Mouse (Mus musculus): ENCODE results near the gene Rere. TPM values are rescaled to one million over a fixed set of nuclear protein-coding genes. Genes with fewer than 3 reads are reported as not detected.

Rere gene
- polyA plus RNA-seq, 1 experiment from 2014 or later: 8.3 TPM

DNA sequence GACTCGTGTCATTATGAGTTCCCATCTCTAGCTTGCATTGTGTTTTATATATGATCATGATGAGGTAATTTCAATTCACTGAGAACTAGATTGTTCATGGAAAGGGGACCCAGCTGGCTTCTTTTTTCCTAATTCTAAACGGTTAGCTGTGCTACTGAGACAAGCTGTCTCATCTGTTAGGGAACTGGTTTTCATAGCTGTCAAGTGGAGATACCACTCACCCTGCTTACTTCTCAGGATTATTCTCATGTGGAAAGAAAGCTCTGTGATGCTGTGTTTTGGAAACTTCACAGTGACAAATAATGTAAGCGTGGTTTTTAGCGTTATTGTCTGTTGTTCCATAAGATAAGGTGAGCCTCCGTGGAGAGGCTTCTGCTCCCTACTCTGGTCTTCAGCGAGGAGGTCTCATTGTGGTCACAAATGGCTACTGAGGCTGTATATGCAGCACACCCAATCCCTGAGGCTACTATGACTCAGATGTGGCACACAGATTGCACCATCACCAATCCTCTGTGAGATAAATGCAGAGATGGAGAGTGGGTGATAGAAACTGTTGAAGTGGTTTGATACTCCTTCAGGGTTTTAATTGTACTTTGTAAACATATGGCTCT is 168.7 kb downstream of the Rere start:
- DNase-seq (ENCODE audit: low spot score): no peak
- H3K4me3 ChIP-seq (ENCODE audit: low read depth, low read length): no peak overlapping the region
- H3K9me3 ChIP-seq (ENCODE audit: control insufficient read depth, low read length): no peaks in the 10 kb centered on the region
- 61% methylated on average over 6 of the region's 6 CpGs for WGBS
- no peak for ATAC-seq (ENCODE audit: low FRiP score, low TSS enrichment)
- no peaks in the 10 kb centered on the region for H3K27me3 ChIP-seq (ENCODE audit: control insufficient read depth, insufficient read depth, low read length)
- H3K36me3 ChIP-seq (ENCODE audit: control insufficient read depth, insufficient read depth, low read length): no peaks in the 10 kb centered on the region
- no peak overlapping the region for H3K27ac ChIP-seq (replicated peaks)
- no peak overlapping the region for H3K9ac ChIP-seq (ENCODE audit: low read length)
- TF ChIP-seq CTCF (IDR thresholded peaks at IDR 0.05; ENCODE audit: low read depth): no peak
- no peak for TF ChIP-seq EP300 (optimal IDR thresholded peaks at IDR 0.05)
- no peaks in the 10 kb centered on the region; the same call in 1 of the 2 replicates for H3K4me1 ChIP-seq (replicated peaks; ENCODE audit: control insufficient read depth, insufficient read depth)
- no peak overlapping the region for H3K4me2 ChIP-seq (replicated peaks; ENCODE audit: low read depth)

DNA sequence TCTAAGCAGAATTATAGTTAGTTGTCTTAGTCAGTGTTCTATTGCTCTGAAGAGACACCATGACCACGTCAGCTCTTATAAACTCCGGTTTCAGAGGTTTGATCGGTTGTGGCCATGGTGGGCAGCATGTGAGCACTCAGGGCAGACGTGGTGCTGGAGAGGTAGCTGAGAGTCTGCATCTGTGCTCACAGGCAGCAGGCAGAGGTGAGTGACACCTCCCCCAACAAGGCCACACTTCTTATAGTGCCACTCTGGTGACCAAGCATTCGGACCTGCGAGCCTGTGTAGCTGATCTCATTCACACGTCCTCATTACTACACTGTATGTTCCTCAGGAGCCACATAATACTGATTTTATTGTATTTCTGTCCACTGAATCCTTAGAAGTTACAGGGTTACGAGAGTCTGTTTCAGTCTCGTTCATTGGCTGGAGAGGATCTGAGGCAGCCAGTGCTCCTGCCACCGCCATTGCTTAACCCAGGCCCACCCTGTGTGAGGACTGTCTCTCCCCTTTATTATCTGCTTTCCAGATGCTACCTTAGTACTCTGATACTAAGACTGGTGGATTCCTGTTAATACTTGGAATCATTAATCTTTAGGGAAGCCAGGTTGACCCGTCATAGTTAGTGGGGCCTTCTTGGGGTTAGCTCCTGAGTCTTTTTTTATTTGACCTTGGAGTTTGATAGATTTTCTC is 170.9 kb downstream of the Rere start:
- ATAC-seq (ENCODE audit: low FRiP score, low TSS enrichment) (no peak), DNase-seq (ENCODE audit: low spot score) (no peak)
- Histone ChIP-seq H3K36me3 (ENCODE audit: control insufficient read depth, insufficient read depth, low read length) (no peaks in the 10 kb centered on the region), H3K27ac (replicated peaks) (no peak overlapping the region), H3K4me1 (replicated peaks; ENCODE audit: control insufficient read depth, insufficient read depth) (no peaks in the 10 kb centered on the region), H3K4me2 (replicated peaks; ENCODE audit: low read depth) (no peak overlapping the region), H3K9me3 (ENCODE audit: control insufficient read depth, low read length) (no peaks in the 10 kb centered on the region), H3K4me3 (ENCODE audit: low read depth, low read length) (no peak overlapping the region), H3K9ac (ENCODE audit: low read length) (no peak overlapping the region), H3K27me3 (ENCODE audit: control insufficient read depth, insufficient read depth, low read length) (no peaks in the 10 kb centered on the region)
- TF ChIP-seq EP300 (optimal IDR thresholded peaks at IDR 0.05) (no peak), CTCF (IDR thresholded peaks at IDR 0.05; ENCODE audit: low read depth) (no peak)
- 78% methylated on average over 11 of the region's 11 CpGs for WGBS

DNA sequence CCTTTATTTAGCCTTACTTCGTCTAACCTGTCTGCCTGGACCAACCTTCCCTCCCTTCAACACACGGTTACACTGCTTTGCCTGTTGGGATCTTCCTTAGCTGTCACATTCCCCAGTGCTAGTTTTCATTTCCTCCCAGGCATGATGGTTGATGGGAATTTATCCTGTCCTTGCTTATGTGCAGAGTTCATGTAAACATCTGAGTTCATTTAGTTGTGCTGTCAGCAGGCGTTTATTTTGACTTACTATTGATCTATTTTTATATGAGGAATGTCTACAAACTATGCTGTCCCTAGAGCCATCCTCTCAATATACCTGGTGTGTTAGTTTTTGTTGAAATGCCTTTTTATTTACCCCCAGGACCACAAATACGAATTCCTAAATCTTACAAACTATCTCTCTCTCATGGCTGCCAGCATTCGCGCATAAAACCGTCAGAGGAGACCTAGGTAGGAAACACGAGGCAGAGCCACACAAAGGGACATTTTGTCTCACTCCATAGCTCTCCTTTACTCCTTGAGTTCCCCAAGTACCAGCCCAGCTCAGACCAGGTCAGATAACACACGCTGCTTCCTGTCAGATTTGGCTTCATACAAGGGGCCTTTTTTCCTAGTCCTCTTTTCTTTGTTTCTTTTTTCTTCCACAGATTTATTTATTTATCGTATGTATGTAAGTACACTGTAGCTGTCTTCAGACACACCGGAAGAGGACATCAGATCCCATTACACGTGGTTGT is 173.3 kb downstream of the Rere start:
- Histone ChIP-seq H3K4me2 (replicated peaks; ENCODE audit: low read depth) (no peak overlapping the region), H3K27ac (replicated peaks) (no peak overlapping the region), H3K27me3 (ENCODE audit: control insufficient read depth, insufficient read depth, low read length) (no peaks in the 10 kb centered on the region), H3K4me3 (ENCODE audit: low read depth, low read length) (no peak overlapping the region), H3K4me1 (replicated peaks; ENCODE audit: control insufficient read depth, insufficient read depth) (no peaks in the 10 kb centered on the region), H3K36me3 (ENCODE audit: control insufficient read depth, insufficient read depth, low read length) (no peaks in the 10 kb centered on the region), H3K9me3 (ENCODE audit: control insufficient read depth, low read length) (no peaks in the 10 kb centered on the region), H3K9ac (ENCODE audit: low read length) (no peak overlapping the region)
- 57% methylated on average over 12 of the region's 12 CpGs for WGBS
- ATAC-seq (ENCODE audit: low FRiP score, low TSS enrichment): no peak
- DNase-seq (ENCODE audit: low spot score): no peak
- no peak for TF ChIP-seq CTCF (IDR thresholded peaks at IDR 0.05; ENCODE audit: low read depth)
- no peak for TF ChIP-seq EP300 (optimal IDR thresholded peaks at IDR 0.05)

GRCm38 (mm10) chr4:150455750-150456149 is 174.3 kb downstream of the Rere start:
- TF ChIP-seq CTCF (IDR thresholded peaks at IDR 0.05; ENCODE audit: low read depth): peak; percentile 31; the same call in 1 of the 2 replicates
- TF ChIP-seq EP300 (optimal IDR thresholded peaks at IDR 0.05): no peak
- Histone ChIP-seq H3K9me3 (ENCODE audit: control insufficient read depth, low read length) (no peaks in the 10 kb centered on the region), H3K36me3 (ENCODE audit: control insufficient read depth, insufficient read depth, low read length) (no peaks in the 10 kb centered on the region), H3K9ac (ENCODE audit: low read length) (no peak overlapping the region), H3K27ac (replicated peaks) (no peak overlapping the region), H3K4me2 (replicated peaks; ENCODE audit: low read depth) (no peak overlapping the region), H3K4me1 (replicated peaks; ENCODE audit: control insufficient read depth, insufficient read depth) (no peaks in the 10 kb centered on the region), H3K4me3 (ENCODE audit: low read depth, low read length) (no peak overlapping the region), H3K27me3 (ENCODE audit: control insufficient read depth, insufficient read depth, low read length) (no peaks in the 10 kb centered on the region)
- no peak for DNase-seq (ENCODE audit: low spot score)
- 79% methylated on average over 1 of the region's 1 CpGs for WGBS
- no peak for ATAC-seq (ENCODE audit: low FRiP score, low TSS enrichment)

DNA sequence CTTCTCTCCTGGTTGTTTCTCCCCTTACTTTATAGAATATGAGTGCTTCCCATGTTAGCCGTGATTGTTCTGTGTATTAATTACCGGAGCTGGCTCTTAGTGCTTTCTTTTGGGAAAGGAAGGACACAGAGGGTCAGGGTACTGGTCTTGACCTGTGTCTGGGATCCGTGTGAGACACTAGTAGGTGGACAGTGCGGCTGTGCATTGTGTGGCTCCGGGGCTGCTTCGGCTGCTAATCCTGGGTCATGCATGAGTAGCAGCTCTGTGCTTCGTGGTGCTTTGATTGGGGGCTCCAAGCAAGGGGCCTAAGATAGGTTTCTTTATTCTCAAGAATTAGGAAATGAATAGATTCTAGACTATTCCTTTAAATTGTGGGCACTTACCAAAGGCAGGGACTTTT is 175.0 kb downstream of the Rere start:
- ATAC-seq (ENCODE audit: low FRiP score, low TSS enrichment) (no peak), DNase-seq (ENCODE audit: low spot score) (no peak)
- Histone ChIP-seq H3K9me3 (ENCODE audit: control insufficient read depth, low read length) (no peaks in the 10 kb centered on the region), H3K4me3 (ENCODE audit: low read depth, low read length) (no peak overlapping the region), H3K4me1 (replicated peaks; ENCODE audit: control insufficient read depth, insufficient read depth) (no peaks in the 10 kb centered on the region), H3K9ac (ENCODE audit: low read length) (no peak overlapping the region), H3K27me3 (ENCODE audit: control insufficient read depth, insufficient read depth, low read length) (no peaks in the 10 kb centered on the region), H3K4me2 (replicated peaks; ENCODE audit: low read depth) (no peak overlapping the region), H3K27ac (replicated peaks) (no peak overlapping the region), H3K36me3 (ENCODE audit: control insufficient read depth, insufficient read depth, low read length) (no peaks in the 10 kb centered on the region)
- TF ChIP-seq CTCF (IDR thresholded peaks at IDR 0.05; ENCODE audit: low read depth) (no peak), EP300 (optimal IDR thresholded peaks at IDR 0.05) (no peak)
- 72% methylated on average over 7 of the region's 7 CpGs for WGBS

DNA sequence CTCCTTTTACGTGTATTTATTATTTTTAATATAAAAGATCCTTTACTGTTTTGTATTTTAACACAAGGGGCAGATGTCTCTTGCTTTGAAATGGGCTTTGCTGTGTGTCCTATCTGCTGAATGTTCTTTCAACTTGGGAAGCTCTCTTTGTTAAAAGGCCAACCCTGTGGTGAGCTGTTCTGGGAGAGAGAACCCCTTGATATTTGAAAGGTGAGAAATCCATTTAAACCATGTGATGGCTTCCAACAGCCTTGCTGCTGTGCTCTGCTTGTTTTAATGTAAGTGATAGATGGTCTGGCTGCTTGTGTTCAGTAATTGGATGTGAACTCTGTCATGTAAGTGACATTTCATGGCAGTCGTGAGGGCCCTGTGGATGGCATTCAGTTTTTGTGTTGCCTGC is 175.4 kb downstream of the Rere start:
- no peak overlapping the region for H3K9ac ChIP-seq (ENCODE audit: low read length)
- H3K4me2 ChIP-seq (replicated peaks; ENCODE audit: low read depth): no peak overlapping the region
- WGBS: 81% methylated on average over 2 of the region's 2 CpGs
- no peak overlapping the region for H3K27ac ChIP-seq (replicated peaks)
- no peak overlapping the region for H3K4me3 ChIP-seq (ENCODE audit: low read depth, low read length)
- no peak for ATAC-seq (ENCODE audit: low FRiP score, low TSS enrichment)
- no peaks in the 10 kb centered on the region for H3K4me1 ChIP-seq (replicated peaks; ENCODE audit: control insufficient read depth, insufficient read depth)
- TF ChIP-seq EP300 (optimal IDR thresholded peaks at IDR 0.05): no peak
- TF ChIP-seq CTCF (IDR thresholded peaks at IDR 0.05; ENCODE audit: low read depth): no peak
- no peaks in the 10 kb centered on the region for H3K9me3 ChIP-seq (ENCODE audit: control insufficient read depth, low read length)
- no peak for DNase-seq (ENCODE audit: low spot score)
- H3K36me3 ChIP-seq (ENCODE audit: control insufficient read depth, insufficient read depth, low read length): no peaks in the 10 kb centered on the region
- no peaks in the 10 kb centered on the region for H3K27me3 ChIP-seq (ENCODE audit: control insufficient read depth, insufficient read depth, low read length)
